Mouse (Mus musculus) activated CD4-positive, CD25-positive, alpha-beta regulatory T cell, adult 4 months (primary cell): ENCODE data around the gene Exosc8. TPM values are rescaled to one million over a fixed set of nuclear protein-coding genes. Genes with fewer than 3 reads are reported as not detected.

Experiments
- polyA plus RNA-seq, 2 experiments: library from polyadenylated mRNA; unstranded; fragments of 100-300 nt; shearing (Covaris generic); gene quantifications; one replicate each; pipeline ENCODE4 v1.2.1; 2017

Gene Exosc8
- polyA plus RNA-seq, 2 experiments from 2014 or later, result 205 to 218 TPM

Other genes starting within 250 kb of the Exosc8 start
- 100 to 1,000 TPM; 168 to 188 TPM for gene Supt20, start 42.6 kb downstream of the Exosc8 start, polyA plus RNA-seq
- 1 to 10 TPM in 1 of 2 experiments, not detected in 1; 2.0 TPM for gene Gm21958, start 21.0 kb downstream of the Exosc8 start, polyA plus RNA-seq
- 10 to 100 TPM; 76.6 to 88.1 TPM for gene Alg5, start 146 bp upstream of the Exosc8 start, polyA plus RNA-seq
- not detected for gene Smad9, start 20.2 kb upstream of the Exosc8 start, polyA plus RNA-seq
- gene Rfxap, start 72.4 kb upstream of the Exosc8 start, polyA plus RNA-seq, result 1 to 10 TPM; 3.9 to 6.9 TPM
- gene Sertm1, start 180.5 kb upstream of the Exosc8 start, polyA plus RNA-seq, result not detected